Mouse (Mus musculus) spleen, adult 12 weeks (tissue): ENCODE data around the gene Cnbp.

ENCODE experiments used
- DNase-seq: peaks from one replicate; pipeline ENCODE4 v3.0.0; 2022; ENCODE audit warnings: low spot score

Cnbp gene

GRCm38 (mm10) chr6:87849780-87850154 is 1.1 kb downstream of the Cnbp start:
- DNase-seq, result no peak

GRCm38 (mm10) chr6:87846813-87847212 is 4.1 kb downstream of the Cnbp start:
- no peak for DNase-seq

DNA sequence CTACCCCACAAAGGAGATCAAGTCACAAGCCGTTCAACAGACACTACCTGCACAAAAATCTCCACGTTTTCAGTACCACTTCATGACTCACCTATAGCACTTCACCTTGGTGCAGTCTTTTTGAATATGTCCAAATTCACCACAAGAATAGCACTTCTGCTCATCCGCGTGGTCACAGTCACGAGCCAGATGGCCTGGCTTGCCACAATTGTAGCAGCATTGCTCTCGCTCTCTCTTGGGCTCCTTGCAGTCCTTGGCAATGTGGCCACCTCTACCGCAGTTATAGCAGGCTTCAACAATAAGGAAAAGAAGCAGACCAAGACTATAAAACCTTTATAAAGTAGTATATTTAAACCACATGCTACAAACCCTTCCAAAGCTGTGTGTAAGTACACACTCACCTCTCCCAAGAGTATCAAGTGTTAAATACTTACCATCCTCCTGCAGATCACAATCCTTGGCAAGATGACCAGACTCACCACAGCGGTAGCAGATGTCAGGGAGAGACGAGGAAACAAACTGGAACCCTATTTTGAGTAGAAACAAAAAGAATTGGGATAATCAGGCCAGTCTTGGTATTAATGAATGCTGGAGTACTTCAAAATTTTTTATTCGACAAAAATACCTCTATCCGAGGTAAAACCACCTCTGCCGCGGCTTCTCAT is 5.7 kb downstream of the Cnbp start:
- no peak for DNase-seq

- DNase-seq, result no peak
These were observed 8.7 kb downstream of the Cnbp start for GRCm38 (mm10) chr6:87842254-87842653.

GRCm38 (mm10) chr6:87841635-87842034 is 9.3 kb downstream of the Cnbp start:
- no peak for DNase-seq

- DNase-seq, result no peak
These were observed 11.0 kb downstream of the Cnbp start for GRCm38 (mm10) chr6:87839797-87840341.

GRCm38 (mm10) chr6:87838551-87839197 is 12.2 kb downstream of the Cnbp start, which contains the start of gene Isy1:
Isy1 (minus strand) TSS chr6:87838798.
- DNase-seq, result peak; percentile 89

DNA sequence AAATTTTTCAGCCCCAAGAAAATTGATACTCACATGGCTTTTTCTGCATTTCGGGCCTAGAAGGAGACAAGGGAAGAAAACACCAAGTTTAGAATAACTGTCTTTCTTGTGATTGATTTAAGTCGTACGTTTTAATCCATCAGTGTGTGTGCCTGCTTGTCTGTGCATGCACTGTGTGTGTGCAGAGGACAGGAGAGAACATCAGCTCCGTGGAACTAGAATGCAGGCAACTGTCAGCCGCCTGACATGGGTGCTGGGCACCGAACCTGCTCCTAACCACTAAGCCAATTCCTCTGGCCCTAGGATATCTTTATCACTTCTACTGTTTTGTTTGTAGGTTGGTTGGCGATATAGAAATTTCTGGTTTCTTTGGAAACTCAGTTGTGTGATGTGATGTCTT is 15.2 kb downstream of the Cnbp start, which contains the start of gene Gm45140:
Gm45140 (minus strand) TSS at position 101 of the 400 bp plus-strand sequence.
- no peak for DNase-seq

GRCm38 (mm10) chr6:87820366-87820765 is 30.5 kb downstream of the Cnbp start:
- no peak for DNase-seq

GRCm38 (mm10) chr6:87814486-87814885 is 36.4 kb downstream of the Cnbp start:
- no peak for DNase-seq

DNA sequence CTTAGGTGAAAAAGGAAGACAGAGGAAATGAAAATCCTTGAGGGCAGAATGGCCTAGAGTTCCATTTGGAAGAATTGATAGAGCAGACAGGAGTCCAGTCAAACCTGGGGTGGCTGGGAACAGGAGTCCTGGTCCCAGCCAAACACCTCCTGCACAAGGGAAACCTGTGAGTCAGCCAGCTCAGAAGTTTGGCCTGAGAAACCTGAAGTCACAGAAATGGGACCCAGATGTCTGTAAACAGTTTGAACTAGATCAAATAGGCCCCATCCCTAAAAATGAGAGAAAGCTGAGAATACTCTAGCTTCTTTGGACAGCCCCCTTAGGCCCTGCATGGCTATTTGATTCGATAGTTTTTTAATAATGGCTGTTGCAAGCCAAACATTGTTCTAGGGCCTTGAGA is 38.2 kb downstream of the Cnbp start:
- DNase-seq, result no peak

DNA sequence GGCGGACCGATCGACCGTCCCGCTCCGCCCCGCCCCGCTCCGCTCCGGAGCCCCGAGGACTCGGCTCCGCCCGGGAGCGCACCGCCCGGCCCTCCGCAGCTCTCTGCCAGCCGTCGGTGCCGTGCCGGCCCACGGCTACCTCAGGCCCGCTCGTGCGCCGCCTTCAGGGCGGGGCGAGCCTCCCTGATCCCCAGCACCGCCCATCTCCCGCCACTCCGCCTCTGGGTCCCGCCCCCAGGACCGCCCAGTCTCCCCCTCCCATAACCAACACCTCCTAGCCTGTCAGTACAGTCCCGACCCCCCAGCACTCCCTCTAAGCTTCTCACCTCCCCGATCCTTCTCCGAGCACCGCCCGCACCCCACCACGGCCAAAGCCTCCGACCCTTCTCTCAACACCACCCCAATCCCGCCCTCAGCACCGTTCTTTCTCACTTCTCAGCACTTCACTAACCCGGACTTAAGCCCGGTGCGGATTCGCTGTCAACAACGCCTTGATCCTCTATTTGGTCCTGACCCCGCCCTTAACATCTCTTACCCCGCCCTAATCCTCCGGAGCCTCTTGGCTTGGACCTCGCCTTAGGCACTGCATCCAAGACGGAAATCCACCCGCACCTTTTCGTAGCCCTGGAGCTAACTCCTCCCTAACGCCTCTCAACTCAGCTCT is 39.1 kb downstream of the Cnbp start, which contains the start of gene Rab43:
Rab43 (minus strand) TSS at position 490 of the 664 bp plus-strand sequence.
- DNase-seq, result peak; percentile 91

DNA sequence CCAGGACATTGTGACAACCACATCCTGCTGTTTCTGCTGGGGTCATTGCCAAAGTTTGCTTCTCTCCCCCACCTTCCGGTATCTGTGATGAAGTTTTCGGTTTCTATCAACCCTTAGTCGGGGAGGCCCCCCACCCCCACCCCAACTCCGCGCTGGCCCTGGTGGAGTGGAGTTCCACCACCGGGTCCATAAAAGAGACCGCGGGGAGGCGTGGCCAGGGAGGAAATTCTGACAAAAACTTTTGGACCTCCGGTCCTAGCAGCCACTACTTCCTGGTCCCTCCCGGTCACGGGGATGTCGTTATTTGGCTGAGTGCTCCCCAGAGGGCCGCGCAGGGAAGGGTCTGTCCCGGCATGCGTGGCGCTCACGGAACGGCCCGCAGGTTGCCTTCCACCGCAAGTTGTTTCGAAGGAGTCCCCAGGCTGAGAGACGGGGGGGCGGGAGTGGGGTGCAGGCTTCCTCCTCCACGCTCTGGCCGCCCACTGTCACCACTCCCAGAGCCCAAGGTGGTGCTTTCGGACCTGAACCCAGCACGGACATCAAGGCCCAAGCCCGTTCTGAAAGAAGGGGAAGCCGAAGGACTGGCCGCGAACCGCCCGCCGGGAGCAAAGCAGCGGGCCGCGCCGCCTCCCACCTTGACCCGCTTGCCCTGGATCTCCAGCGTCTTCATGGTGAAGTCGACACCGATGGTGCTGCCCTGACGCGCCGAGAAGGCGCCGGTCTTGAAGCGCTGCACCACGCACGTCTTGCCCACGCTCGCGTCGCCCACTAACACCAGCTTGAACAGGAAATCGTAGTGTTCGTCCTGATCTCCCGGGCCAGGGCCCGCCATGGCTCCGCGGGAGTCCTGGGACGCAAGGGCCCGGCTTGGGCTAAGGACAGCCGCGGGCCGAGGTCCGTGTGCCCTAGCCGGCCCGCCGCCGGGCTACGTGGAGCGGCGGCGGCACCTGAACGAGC is 39.9 kb downstream of the Cnbp start:
- DNase-seq, result peak; percentile 60

DNA sequence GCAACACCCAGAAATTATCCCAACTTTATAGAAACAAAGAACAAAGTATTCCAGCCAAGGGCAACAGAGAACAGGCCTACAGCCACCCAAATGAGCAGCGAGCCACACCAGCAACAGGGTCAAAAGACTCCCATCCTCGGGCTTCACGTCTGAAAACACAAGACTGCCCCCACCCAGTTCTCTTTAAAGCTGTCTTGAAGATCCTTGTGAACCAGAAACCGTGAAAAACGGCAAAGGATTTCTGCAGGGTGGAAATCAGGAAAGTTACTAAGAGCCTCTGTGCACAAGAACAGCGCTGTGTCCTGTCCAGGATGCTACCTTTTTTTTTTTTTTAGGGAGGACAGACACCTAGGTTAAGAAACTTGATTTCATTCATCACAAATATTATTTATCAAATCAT is 40.6 kb downstream of the Cnbp start:
- DNase-seq, result no peak

DNA sequence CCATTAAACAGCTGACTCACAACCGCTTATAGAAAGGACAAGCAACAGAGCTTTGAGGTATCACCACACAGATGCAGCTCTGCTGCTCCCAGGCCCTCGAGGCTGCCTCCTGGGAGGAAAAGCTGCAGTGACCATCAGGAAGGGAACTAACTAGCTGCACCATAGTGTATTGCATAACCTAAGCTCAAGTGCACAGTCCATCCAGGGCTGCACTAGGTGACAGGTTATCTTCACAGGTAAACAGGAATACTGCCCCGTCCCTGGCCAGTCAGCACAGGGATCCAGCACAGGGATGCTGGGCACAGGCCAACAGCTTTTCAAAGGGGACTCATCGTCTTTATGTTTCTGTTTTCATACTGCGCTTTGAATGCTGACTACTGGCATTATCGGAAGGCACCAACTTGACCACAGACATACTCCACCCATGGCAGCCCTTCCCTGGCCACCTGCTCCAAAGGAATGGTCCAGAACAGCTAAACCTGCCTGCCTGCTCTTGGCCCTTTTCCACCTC is 41.2 kb downstream of the Cnbp start:
- peak; percentile 47 for DNase-seq

GRCm38 (mm10) chr6:87809144-87809543 is 41.8 kb downstream of the Cnbp start:
- no peak for DNase-seq

DNA sequence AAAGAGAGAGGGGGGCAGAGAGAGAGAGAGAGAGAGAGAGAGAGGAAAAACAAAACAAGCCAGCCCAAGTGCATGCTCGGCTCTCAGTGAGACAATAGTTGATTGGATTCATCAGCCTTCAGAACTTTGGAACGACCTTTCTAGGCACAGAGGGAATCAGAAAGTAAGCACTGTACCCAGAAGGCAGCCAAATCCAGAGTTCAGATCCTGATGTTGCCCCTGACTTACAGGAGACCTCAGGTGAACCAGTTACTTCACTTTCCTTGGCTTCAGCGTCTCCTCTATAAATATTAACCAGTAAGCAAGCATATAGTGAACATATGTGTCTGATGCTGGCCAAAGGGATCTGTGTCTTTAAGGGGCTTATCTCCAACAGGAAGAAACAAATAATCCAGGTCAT is 42.4 kb downstream of the Cnbp start:
- DNase-seq, result no peak

GRCm38 (mm10) chr6:87807735-87808440 is 43.0 kb downstream of the Cnbp start:
- DNase-seq, result no peak

- no peak for DNase-seq
These were observed 44.0 kb downstream of the Cnbp start for GRCm38 (mm10) chr6:87806857-87807256.

DNA sequence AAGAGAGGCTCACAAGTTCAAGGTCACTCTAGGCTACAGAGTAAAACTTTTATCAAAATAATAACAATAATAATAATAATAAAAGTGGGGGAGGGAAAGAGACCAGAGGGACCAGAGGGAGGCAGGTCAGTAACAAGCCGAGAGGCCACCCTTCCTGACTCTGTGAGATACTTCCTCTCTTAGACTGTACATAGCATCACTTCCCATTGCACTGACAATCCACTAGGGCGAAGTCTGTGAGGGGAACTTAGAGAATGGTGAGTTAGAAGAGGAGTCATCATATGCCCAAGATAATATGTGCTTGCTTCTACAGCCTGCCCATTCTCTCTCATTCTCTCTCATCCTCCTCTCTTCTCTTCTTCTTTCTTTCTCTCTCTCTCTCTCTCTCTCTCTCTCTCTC is 44.9 kb downstream of the Cnbp start:
- no peak for DNase-seq

DNA sequence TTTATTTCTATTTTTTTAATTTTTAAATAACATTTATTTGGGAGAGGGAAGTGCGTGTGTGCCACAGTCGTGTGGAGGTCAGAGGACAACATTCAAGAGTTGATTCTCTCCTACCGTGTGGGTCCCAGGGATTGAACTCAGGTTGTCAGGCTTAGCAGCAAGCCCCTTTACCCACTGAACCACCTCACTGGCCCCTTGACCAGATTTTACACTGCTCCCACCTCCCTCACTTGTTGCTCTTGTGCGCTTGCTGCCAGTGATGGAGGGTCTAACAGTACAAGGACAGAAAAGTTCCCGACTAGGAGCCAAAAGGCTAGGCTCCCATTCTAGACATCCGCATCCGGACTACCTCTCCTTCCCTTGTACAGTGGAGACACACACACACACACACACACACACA is 45.5 kb downstream of the Cnbp start:
- DNase-seq, result no peak
